Mouse (Mus musculus): ENCODE results near the gene Slc39a11.

Slc39a11 gene

GRCm38 (mm10) chr11:113467313-113467811 is 182.5 kb downstream of the Slc39a11 start:
- DNase-seq (ENCODE audit: low spot score in 2 of 2) = no peak

- no peak for DNase-seq (ENCODE audit: low spot score in 2 of 2)
Observed at GRCm38 (mm10) chr11:113460118-113460517, 189.8 kb downstream of the Slc39a11 start.

GRCm38 (mm10) chr11:113458582-113459210 is 191.2 kb downstream of the Slc39a11 start:
- DNase-seq (ENCODE audit: low spot score in 2 of 2) = no peak

GRCm38 (mm10) chr11:113452861-113453568 is 196.9 kb downstream of the Slc39a11 start:
- no peak for DNase-seq (ENCODE audit: low spot score in 2 of 2)

DNA sequence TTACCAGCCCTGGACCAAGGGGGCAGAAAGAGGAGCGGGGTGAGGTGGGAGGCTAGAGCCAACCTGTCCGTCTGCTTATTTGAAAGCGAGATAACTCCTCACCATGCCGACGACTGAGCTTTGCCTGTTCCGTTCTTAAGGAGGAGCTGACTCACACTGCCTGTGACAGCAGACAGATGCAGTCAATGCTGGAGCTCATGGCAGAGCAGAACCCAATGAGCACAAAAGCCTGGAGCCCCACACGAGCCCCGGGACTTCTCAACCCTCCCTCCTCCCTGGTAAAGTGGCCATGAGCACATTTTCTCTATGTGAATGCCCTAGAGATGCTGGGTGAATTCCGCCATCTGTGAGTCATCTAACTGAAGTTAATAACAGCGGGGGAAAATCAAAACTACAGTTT is 198.6 kb downstream of the Slc39a11 start:
- DNase-seq (ENCODE audit: low spot score in 2 of 2) = no peak

GRCm38 (mm10) chr11:113450665-113451064 is 199.2 kb downstream of the Slc39a11 start:
- DNase-seq (ENCODE audit: low spot score in 2 of 2) = no peak

DNA sequence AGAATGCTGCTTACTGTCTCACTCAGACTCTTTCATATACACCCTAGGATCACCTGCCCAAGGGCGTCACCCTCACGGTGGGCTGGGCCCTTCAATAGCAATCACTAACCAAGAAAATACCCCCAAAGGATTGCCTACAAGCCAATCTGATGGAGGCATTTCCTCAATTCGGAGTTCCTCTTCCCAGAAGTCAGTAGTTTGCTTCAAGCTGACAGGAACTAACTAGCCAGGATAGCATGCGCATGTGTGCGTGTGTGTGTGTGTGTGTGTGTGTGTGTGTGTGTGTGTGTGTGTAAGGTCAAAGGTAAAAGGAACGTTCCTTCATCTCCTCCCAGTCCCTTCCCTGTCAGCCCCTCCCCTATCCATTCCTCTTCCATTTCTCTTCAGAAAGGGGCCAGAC is 199.9 kb downstream of the Slc39a11 start:
- no peak for DNase-seq (ENCODE audit: low spot score in 2 of 2)

DNA sequence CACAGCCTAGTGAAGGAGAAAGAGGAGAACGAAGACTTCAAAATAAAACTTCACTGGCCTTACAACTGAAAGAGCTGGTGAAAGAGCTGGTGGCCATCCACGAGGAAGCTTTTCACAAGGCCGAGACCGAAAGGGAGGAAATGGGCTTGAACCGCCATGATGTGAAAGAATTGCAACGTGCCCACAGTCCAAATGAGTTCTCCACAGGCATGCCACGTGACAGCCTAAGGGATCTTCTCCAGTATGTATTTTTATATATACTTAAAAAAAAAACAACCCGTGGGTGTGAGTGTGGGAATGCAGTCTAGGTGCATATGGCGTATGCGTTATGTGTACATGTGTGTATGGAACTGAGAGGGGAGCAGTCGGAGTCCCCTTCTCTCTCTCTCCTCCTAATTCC is 207.8 kb downstream of the Slc39a11 start:
- DNase-seq (ENCODE audit: low spot score in 2 of 2) = peak; percentile 49 to 61

- DNase-seq (ENCODE audit: low spot score in 2 of 2) = peak; percentile 78 to 89
Observed at GRCm38 (mm10) chr11:113439328-113440030, 210.4 kb downstream of the Slc39a11 start.

DNA sequence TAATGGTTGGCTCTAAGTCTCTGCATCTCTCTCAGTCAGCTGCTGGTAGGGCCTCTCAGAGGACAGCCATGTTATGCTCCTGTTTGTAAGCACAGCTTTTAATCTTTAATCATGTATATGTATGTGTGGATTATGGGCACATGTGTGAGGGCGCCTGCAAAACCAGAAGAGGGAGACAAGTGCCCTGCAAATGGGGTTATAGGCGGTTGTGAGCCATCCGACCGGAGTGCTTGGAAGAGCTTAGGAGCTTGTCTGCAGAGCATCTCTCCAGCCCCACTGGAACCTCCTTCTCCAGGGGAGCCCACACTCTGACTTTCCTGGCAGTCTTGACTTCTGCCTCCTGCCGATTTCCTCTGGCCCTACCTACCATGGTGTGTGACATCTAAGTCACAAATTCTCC is 211.0 kb downstream of the Slc39a11 start:
- no peak for DNase-seq (ENCODE audit: low spot score in 2 of 2)

DNA sequence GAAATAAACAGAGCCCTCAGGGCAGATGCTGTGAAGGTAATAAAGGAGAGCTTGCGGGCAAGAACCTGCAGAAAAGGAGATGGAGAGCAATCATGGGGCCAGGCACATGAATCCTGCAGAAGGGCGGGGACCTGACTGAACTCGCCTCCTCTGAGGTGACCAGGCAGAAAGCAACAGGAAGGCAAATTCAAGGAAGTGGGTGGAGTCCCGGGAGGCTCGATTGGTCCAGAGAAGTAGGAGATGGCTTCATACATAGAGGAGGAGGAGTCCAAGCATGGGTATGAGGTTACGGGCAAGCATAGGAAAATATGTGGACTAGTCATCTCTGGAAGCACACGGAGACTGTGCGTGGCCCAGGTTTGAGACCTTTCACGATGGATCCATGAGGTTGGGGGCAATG is 212.5 kb downstream of the Slc39a11 start:
- no peak for DNase-seq (ENCODE audit: low spot score in 2 of 2)

- DNase-seq (ENCODE audit: low spot score in 2 of 2) = no peak
Observed at GRCm38 (mm10) chr11:113436299-113436698, 213.6 kb downstream of the Slc39a11 start.

- no peak for DNase-seq (ENCODE audit: low spot score in 2 of 2)
Observed at GRCm38 (mm10) chr11:113435696-113436095, 214.2 kb downstream of the Slc39a11 start.

DNA sequence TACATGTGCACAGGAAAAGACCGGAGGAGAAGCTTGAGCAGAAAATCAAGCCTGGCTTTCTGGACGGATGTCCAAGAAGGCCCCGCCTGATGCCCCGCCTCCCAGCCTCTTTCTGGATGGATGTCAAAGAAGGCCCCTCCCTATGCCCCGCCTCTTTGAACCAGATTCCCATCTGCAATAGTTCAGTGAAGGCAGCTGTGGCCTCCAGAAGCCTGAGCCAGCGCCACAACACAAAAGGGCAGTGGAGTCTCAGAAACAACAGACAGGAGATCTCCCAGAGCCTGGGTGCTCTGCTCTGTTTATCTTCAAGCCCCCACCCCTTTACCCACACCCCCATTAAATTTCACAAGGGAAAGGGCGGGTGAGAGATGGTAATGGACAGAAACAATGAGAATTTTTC is 218.7 kb downstream of the Slc39a11 start:
- no peak for DNase-seq (ENCODE audit: low spot score in 2 of 2)

DNA sequence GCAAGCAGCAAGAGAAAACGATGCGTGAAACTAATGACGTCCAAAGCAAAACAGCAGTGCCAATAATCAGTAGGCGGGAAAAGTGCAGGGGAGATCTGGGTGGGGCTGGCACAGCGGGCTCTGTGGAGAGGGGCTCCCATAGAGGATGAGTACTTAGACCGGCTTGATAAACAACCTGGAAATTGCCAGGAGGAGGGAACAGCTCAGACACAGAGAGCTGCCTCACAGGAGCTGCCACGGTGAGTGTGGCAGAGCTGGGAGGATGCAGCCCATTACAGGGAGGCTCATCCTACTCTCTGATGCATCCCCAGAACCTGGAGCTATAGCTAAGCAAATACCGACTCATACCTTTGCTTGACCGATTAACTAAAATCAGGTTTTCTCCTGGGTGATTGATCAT is 224.0 kb downstream of the Slc39a11 start:
- DNase-seq (ENCODE audit: low spot score in 2 of 2) = no peak

GRCm38 (mm10) chr11:113425454-113425853 is 224.4 kb downstream of the Slc39a11 start:
- DNase-seq (ENCODE audit: low spot score in 2 of 2) = no peak

DNA sequence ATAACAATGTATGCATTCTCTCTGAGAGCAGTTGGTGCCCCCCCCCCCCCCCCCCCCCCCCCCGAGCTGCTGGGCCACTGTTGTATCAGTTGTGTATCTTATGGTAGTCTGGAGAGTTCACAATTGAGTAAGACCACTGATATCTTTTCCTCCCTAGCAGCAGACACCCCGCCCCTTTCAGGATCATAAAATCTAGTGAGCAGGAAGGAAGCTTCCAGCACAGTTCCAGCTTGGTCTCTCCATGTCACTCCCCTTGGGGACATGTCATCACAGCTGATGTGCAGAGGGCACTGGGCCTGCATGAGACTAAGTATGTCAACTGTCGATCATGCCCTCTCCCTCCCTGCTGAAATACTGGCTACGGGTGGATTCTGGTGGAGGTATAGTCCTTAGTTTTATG is 225.1 kb downstream of the Slc39a11 start:
- no peak for DNase-seq (ENCODE audit: low spot score in 2 of 2)

DNA sequence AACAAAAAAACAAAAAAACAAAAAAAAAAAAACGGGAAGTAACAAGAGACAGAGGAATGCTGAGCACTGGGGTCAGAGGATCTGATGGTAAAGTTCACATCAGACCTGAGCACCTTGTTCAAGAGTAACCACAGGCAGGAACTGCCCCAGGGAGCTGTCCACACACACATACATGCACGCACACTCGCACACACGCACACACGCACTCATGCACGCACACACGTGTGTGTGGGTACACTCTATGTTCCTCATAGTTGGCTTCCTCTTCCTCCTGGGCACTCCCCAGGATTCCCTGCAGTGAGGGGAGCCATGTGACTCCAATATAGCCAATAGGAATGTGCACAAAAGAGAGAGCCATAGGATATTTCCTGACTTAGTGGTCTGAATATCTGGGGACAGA is 227.3 kb downstream of the Slc39a11 start:
- DNase-seq (ENCODE audit: low spot score in 2 of 2) = no peak

GRCm38 (mm10) chr11:113418921-113419655 is 230.8 kb downstream of the Slc39a11 start:
- DNase-seq (ENCODE audit: low spot score in 2 of 2) = peak; percentile 58 to 75

- DNase-seq (ENCODE audit: low spot score in 2 of 2) = no peak
Observed at GRCm38 (mm10) chr11:113417948-113418347, 231.9 kb downstream of the Slc39a11 start.

DNA sequence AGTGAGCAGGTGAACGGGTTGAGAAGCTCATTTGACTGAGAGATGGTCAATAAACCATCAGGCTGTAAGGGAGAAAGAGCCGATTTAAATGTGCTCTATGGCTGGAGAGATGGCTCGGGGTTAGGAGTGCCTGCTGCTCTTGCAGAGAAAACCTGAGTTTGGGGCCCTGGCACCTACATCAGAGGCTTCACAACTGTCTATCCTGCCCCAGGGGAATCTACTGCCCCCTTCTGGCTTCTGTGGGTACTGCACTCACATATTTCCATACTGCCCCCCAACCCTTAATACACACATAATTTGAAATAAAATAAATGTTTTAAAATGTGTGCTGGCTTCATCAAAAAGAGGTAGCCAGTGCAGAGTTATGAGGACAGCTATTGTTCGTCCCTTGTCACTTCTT is 237.3 kb downstream of the Slc39a11 start:
- DNase-seq (ENCODE audit: low spot score in 2 of 2) = no peak

DNA sequence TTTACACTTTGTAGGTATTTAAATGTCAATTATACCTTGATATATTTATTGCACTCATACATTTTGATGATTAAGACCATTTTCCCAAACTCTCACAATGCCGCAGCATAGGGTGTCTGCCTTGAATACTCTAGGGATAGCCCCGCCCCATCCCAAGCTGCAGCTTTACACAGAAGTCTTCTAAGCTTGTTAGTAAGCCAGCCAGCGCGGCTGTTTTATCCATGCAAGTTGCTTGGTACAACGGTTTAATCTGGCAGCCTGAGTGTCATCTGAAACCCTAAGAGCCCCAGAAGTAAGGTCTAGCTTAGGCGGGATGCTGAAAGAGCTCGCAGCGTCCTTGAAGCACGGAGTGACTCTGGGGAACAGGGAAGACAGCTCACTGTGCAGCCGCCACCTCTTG is 238.1 kb downstream of the Slc39a11 start:
- DNase-seq (ENCODE audit: low spot score in 2 of 2) = no peak

All from right cerebral cortex, postnatal 10 days (tissue).